Mouse (Mus musculus): ENCODE measurements around the gene Fam19a3.
A peak's percentile ranks its signal among the peaks of the same experiment; 100 is the strongest.
"Not testable (repeated sequence)": the region's sequence is repeated elsewhere in the genome, so short reads cannot be mapped to it uniquely, and the experiment has no call there.

The Fam19a3 gene

GRCm38 (mm10) chr3:104765021-104765420, 16.6 kb downstream of the Fam19a3 start:
- no peak for DNase-seq (ENCODE audit: low read depth, low spot score)

- DNase-seq (ENCODE audit: low read depth, low spot score): not testable (repeated sequence)
Observed at GRCm38 (mm10) chr3:104762103-104762863, 19.4 kb downstream of the Fam19a3 start.

GRCm38 (mm10) chr3:104758869-104759268, 22.8 kb downstream of the Fam19a3 start:
- DNase-seq (ENCODE audit: low read depth, low spot score): no peak

GRCm38 (mm10) chr3:104758406-104758805, 23.2 kb downstream of the Fam19a3 start:
- peak; percentile 47 for DNase-seq (ENCODE audit: low read depth, low spot score)

- not testable (repeated sequence) for DNase-seq (ENCODE audit: low read depth, low spot score)
Observed at GRCm38 (mm10) chr3:104752845-104753244, 28.8 kb downstream of the Fam19a3 start.

- DNase-seq (ENCODE audit: low read depth, low spot score): no peak
Observed at GRCm38 (mm10) chr3:104743864-104744263, 37.8 kb downstream of the Fam19a3 start.

- DNase-seq (ENCODE audit: low read depth, low spot score): no peak
Observed at GRCm38 (mm10) chr3:104743161-104743560, 38.5 kb downstream of the Fam19a3 start.

- no peak for DNase-seq (ENCODE audit: low read depth, low spot score)
Observed at GRCm38 (mm10) chr3:104741954-104742353, 39.7 kb downstream of the Fam19a3 start.

GRCm38 (mm10) chr3:104734654-104735053, 47.0 kb downstream of the Fam19a3 start:
- no peak for DNase-seq (ENCODE audit: low read depth, low spot score)

GRCm38 (mm10) chr3:104732907-104733306, 48.7 kb downstream of the Fam19a3 start:
- no peak for DNase-seq (ENCODE audit: low read depth, low spot score)

- DNase-seq (ENCODE audit: low read depth, low spot score): no peak
Observed at GRCm38 (mm10) chr3:104729270-104729839, 52.3 kb downstream of the Fam19a3 start.

Data from skeletal muscle tissue, adult 2 months (tissue).